Comparison of ENCODE assay signal across 9 mouse cellular contexts in genomic region chr13:112744061-112744849, GRCm38 (mm10). TPM values are rescaled to one million over a fixed set of nuclear protein-coding genes. Genes with fewer than 3 reads are reported as not detected.
DNase-seq lines count a peak whose midpoint lies in the region; ATAC-seq and TF ChIP-seq lines count a peak whose summit lies in the region.
"Had no signal": no experiment of that assay in that cellular context is flagged by ENCODE, and none has a peak within 500 bp of the region (broad histone marks: within the 10 kb centered on the region; RNA-seq: fewer than 3 reads in every experiment).

No protein-coding gene starts in this region.

- H3K27me3 ChIP-seq in kidney, embryonic 14.5 days (ENCODE audit: control insufficient read depth, insufficient read depth, low read length): no peaks in the 10 kb centered on the region
- no peaks in the 10 kb centered on the region for H3K27me3 ChIP-seq in heart, postnatal 0 days (ENCODE audit: control insufficient read depth, insufficient read depth, low read length)
- H3K27me3 ChIP-seq in lung, postnatal 0 days (replicated peaks; ENCODE audit: insufficient read depth, low read length): no peaks in the 10 kb centered on the region
- H3K27me3 ChIP-seq: embryonic facial prominence, embryonic 13.5 days had no signal

- no peaks in the 10 kb centered on the region; the same call in 1 of the 2 replicates for H3K4me1 ChIP-seq in kidney, embryonic 14.5 days (ENCODE audit: control insufficient read depth, insufficient read depth, low read length)
- H3K4me1 ChIP-seq in heart, postnatal 0 days (ENCODE audit: control insufficient read depth, insufficient read depth): no peaks in the 10 kb centered on the region
- peaks cover 3% of the 10 kb centered on the region; the same call in 1 of the 2 replicates for H3K4me1 ChIP-seq in lung, postnatal 0 days (ENCODE audit: insufficient read depth, low read depth, low read length)

- TF ChIP-seq CTCF in gastrocnemius, adult 2 months (IDR thresholded peaks at IDR 0.05): no peak
- no peak for TF ChIP-seq CTCF in heart, postnatal 0 days (IDR thresholded peaks at IDR 0.05; ENCODE audit: low read depth)
- TF ChIP-seq CTCF in lung, postnatal 0 days (IDR thresholded peaks at IDR 0.05): no peak; the same call in 1 of the 2 replicates

- no peak for DNase-seq in kidney, postnatal 25 days
- DNase-seq in gastrocnemius, adult 2 months: peak; percentile 77
- DNase-seq in heart, postnatal 0 days (ENCODE audit: low spot score): no peak
- peak; percentile 76 for DNase-seq in lung, postnatal 0 days (ENCODE audit: low spot score)
- no peak for DNase-seq in MN1 (ENCODE audit: low spot score)
- DNase-seq in right cerebral cortex, postnatal 36 days (ENCODE audit: low spot score in 2 of 2): no peak
- DNase-seq in embryo, embryonic 10 days (ENCODE audit: low spot score): no peak

- 83% methylated on average over 15 of the region's 15 CpGs for WGBS in kidney, embryonic 14.5 days
- WGBS in heart, postnatal 0 days: 62% methylated on average over 15 of the region's 15 CpGs
- 64% methylated on average over 15 of the region's 15 CpGs for WGBS in lung, postnatal 0 days

- H3K27ac ChIP-seq in kidney, embryonic 14.5 days (ENCODE audit: low read depth, low read length): peak overlapping the region; percentile 37; the same call in 1 of the 2 replicates
- peak overlapping the region; percentile 80 for H3K27ac ChIP-seq in gastrocnemius, adult 2 months
- H3K27ac ChIP-seq in heart, postnatal 0 days (ENCODE audit: low read depth): peak overlapping the region; percentile 75
- peak overlapping the region; percentile 81 for H3K27ac ChIP-seq in lung, postnatal 0 days (ENCODE audit: low read length)
- H3K27ac ChIP-seq: embryonic facial prominence, embryonic 13.5 days had no signal

- H3K9me3 ChIP-seq in kidney, embryonic 14.5 days (ENCODE audit: control insufficient read depth, low read length): no peaks in the 10 kb centered on the region
- H3K9me3 ChIP-seq in heart, postnatal 0 days (replicated peaks; ENCODE audit: control insufficient read depth, low read length): no peaks in the 10 kb centered on the region
- no peaks in the 10 kb centered on the region for H3K9me3 ChIP-seq in lung, postnatal 0 days (ENCODE audit: low read length)
- H3K9me3 ChIP-seq: embryonic facial prominence, embryonic 13.5 days had no signal

- intact Hi-C loops in gastrocnemius, adult 2 months (cut with DNase I): loop anchor here (5.0 kb wide), 1 partner anchor 37 kb away; no protein-coding TSS in a partner anchor

- no peak for ATAC-seq in kidney, embryonic 14.5 days (ENCODE audit: low FRiP score, low TSS enrichment)
- ATAC-seq in heart, postnatal 0 days (ENCODE audit: insufficient read depth, low read depth): peak; percentile 64
- ATAC-seq in lung, postnatal 0 days: peak; percentile 78

- no peak overlapping the region for H3K9ac ChIP-seq in kidney, embryonic 14.5 days (ENCODE audit: low read depth, low read length)
- H3K9ac ChIP-seq in heart, postnatal 0 days (replicated peaks; ENCODE audit: low read depth, low read length): no peak overlapping the region
- no peak overlapping the region for H3K9ac ChIP-seq in lung, postnatal 0 days (replicated peaks; ENCODE audit: low read depth)
- H3K9ac ChIP-seq: embryonic facial prominence, embryonic 13.5 days had no signal

- H3K4me2 ChIP-seq in kidney, embryonic 14.5 days (replicated peaks; ENCODE audit: low read depth, low read length): no peak overlapping the region
- H3K4me2 ChIP-seq in heart, postnatal 0 days (ENCODE audit: low read depth, low read length): no peak overlapping the region
- no peak overlapping the region for H3K4me2 ChIP-seq in lung, postnatal 0 days (replicated peaks; ENCODE audit: low read depth, low read length)
- H3K4me2 ChIP-seq: embryonic facial prominence, embryonic 13.5 days had no signal

- H3K4me3 ChIP-seq in kidney, embryonic 14.5 days (ENCODE audit: low read length): no peak overlapping the region
- H3K4me3 ChIP-seq in gastrocnemius, adult 2 months: peak overlapping the region; percentile 7; the same call in 1 of the 2 replicates
- H3K4me3 ChIP-seq in heart, postnatal 0 days (ENCODE audit: low read depth, low read length): no peak overlapping the region
- no peak overlapping the region for H3K4me3 ChIP-seq in lung, postnatal 0 days (ENCODE audit: low read depth, low read length)
- H3K4me3 ChIP-seq: embryonic facial prominence, embryonic 13.5 days had no signal

- H3K36me3 ChIP-seq in kidney, embryonic 14.5 days (ENCODE audit: control insufficient read depth, insufficient read depth, low read length): no peaks in the 10 kb centered on the region
- H3K36me3 ChIP-seq in heart, postnatal 0 days (replicated peaks; ENCODE audit: control insufficient read depth, insufficient read depth, low read length): no peaks in the 10 kb centered on the region
- no peaks in the 10 kb centered on the region for H3K36me3 ChIP-seq in lung, postnatal 0 days (ENCODE audit: insufficient read depth, low read length)
- H3K36me3 ChIP-seq: embryonic facial prominence, embryonic 13.5 days had no signal

- TF ChIP-seq EP300 in heart, postnatal 0 days (IDR thresholded peaks at IDR 0.05; ENCODE audit: low read depth): 0 out of 2 replicates have a peak, but pooled peaks have one; percentile 24
- peak; percentile 81 for TF ChIP-seq EP300 in lung, postnatal 0 days (IDR thresholded peaks at IDR 0.05)

RNA-seq across cellular contexts. Expression of gene Plpp1, which starts 56.3 kb away (rescaled TPM):
- 61.9 and 63.6 TPM in 2 replicates for polyA plus RNA-seq in kidney, embryonic 14.5 days (2014; fragmentation: Nextera tagmentation; extraction: Ambion mirVana)
- total RNA-seq in gastrocnemius, adult 2 months (2021): 10 to 100 TPM; 35.6 to 49.4 TPM
- total RNA-seq in heart, postnatal 0 days (2014; rRNA removed; ENCODE audit: low replicate concordance): 88.7 and 129 TPM in 2 replicates
- 89.4 and 101 TPM in 2 replicates for polyA plus RNA-seq in heart, postnatal 0 days (2015; fragmentation: Nextera tagmentation; extraction: Ambion mirVana)
- polyA plus RNA-seq in lung, postnatal 0 days (2015; fragmentation: Nextera tagmentation; extraction: Ambion mirVana): 247 and 292 TPM in 2 replicates

Comparison
In these comparisons a context has a peak if more than half of its experiments do, and no peak if none do; other contexts are left out.
1. DNase-seq: peak in gastrocnemius, adult 2 months (single experiment) and lung, postnatal 0 days (single experiment); none in kidney, postnatal 25 days (0 of 2), heart, postnatal 0 days (single experiment), MN1 (single experiment), right cerebral cortex, postnatal 36 days (0 of 2) and embryo, embryonic 10 days (single experiment).
2. Peak in every context shown above with its lines, with median percentiles within 50 percentile points of each other: H3K27ac ChIP-seq.